Mouse (Mus musculus) embryo, embryonic 11 days (tissue): ENCODE measurements around the gene Arl4a.

Source experiments
- DNase-seq: peaks from one replicate; pipeline ENCODE4 v3.0.0-alpha.2; 2015

Gene Arl4a

DNA sequence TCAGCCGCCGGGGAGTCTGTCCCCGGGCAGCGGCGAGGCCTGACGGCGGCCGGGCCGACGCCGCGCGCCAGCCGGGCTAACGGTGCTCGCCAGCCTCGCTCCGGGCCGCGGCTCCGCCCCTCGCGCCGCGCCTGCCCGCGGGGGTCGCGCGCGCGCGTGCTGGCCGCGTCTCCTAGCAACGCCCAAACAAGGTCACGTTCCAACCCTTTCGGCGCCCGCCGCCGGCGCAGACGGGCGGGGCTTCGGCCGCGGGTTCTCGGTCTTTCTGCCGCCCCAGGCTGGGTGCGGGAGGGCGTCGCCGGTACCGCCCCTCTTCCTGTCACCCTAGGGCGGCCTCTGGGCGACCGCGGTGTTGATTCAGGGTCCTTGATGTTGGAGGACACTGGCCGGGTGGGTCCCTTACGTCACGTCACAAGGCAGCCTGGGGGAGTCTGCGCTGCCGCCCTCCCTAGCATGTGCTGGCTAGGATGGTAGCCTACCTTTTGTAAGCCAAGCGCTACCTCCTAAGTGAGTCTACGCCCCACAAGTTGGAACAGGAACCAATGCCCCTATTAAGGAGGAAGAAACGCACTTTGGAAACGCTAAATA is at the start of gene Arl4a:
Gene Arl4a, minus strand, starts transcription at position 150 of the 588 bp plus-strand sequence.
- DNase-seq, result peak; percentile 93

DNA sequence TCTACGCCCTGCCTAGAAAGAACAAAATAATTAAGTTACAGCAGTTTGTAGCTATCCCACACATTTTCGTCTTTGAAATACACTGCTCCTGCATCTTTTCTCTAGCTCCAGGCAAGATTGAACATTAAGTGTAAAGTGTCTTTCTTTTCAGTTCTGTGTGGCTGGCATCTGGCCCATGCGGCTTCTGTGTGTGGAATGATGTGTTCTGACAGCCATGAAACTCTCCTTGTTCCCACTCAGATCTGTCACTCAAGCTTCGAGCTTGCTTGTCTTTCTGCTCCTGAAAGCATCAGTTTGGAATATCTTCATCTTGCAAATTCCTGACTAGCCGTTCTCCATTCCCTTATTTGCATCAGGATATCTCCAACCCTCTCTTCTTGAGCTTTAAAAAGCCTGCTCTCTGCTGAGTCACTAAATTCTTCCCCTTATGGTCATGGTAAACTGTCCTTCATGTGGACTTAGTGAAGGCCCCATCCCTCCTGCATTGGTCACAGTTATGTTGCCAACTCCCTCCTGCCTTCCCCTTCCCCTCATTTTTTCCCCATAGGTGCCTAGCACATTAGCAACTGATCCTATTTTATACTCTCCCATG is 48.0 kb upstream of the Arl4a start:
- no peak for DNase-seq

DNA sequence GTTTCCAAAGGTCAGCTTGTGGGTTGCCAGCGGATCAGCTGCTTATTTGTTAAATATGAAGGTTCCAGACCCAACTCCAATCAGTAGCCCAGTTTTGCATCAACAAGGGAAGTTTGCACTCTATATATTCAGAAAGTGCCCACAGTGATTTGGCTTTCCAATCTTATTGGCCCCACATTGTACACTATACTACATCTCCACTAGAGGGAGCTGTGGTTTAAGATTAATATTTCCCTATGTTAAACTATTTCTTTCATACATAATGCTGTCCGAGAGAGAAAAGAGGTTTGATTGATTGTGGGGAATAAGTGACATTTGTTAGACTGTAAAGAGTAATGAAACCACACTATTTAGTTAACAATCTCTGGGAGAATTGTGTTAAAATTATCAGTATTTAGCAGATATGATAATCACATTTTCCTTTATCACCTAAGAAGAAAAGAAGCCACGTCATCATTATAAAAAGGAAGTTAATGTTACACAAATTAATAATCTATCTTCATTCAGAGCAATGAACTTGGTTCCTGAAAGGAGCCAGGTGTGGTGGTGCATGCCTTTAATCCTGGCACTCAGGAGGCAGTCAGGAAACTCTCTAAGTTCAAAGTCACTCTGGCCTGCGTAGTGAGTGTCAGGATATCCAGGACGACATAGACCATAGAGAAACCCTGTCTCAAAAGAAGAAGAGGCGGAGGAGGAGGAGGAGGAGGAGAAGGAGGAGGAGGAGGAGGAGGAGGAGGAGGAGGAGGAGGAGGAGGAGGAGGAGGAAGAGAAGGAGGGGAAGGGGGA is 44.8 kb upstream of the Arl4a start:
- DNase-seq, result peak; percentile 62

DNA sequence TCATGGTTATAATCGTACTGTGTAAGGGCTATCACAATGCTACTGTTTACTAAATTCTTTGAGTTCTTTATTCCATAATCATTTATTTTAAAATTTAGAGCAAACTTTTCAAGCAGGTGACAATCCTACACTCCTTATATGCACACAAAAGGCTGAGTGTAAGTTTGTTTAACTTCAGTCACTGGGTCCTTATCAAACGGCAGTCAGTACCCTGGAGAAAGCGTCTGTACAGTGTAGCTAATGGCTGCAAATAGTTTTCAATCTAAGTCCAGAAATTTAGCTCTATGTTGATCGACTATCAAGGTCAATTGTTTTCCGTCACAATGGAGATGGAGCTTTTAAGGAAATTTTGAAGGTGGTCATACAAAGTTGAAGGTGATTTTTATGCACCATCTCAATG is 44.2 kb upstream of the Arl4a start:
- DNase-seq, result no peak

DNA sequence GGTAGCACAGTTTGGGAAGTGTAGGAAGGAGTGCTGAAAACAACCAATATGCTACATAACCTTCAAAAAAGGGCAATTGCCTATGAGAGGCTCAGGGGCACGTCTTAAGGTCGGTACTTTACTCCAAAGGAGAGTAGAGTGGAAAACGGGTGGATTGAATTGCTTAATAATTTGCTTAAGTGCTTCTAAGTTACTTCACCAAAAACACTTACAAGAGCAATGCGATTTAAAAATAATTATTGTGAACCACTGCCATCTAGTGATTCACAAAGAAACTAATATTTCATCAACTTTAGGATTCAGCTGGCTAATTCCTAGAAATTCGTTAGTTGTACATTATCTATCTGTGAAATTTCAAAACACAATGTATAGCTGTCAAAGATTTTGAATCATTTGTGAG is 35.8 kb upstream of the Arl4a start:
- DNase-seq, result no peak

DNA sequence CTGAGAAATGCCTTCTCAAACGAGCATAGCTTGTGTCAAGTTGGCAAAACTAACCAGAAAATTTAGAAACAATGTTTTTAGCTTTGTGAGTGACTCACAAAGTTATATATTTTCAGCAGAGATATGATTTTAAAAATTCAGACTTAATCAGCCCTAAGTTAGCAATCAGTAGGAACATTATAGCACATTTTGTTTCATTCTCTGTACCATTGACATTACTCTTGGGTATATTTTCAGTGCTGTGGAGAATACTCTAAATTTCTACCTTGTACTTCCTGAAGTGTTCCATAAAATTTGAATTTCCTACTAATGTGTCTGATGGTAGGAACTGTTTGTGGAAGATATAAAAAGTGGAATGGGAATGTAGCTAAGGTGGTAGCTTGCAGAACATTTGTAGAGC is 9.2 kb upstream of the Arl4a start:
- no peak for DNase-seq

DNA sequence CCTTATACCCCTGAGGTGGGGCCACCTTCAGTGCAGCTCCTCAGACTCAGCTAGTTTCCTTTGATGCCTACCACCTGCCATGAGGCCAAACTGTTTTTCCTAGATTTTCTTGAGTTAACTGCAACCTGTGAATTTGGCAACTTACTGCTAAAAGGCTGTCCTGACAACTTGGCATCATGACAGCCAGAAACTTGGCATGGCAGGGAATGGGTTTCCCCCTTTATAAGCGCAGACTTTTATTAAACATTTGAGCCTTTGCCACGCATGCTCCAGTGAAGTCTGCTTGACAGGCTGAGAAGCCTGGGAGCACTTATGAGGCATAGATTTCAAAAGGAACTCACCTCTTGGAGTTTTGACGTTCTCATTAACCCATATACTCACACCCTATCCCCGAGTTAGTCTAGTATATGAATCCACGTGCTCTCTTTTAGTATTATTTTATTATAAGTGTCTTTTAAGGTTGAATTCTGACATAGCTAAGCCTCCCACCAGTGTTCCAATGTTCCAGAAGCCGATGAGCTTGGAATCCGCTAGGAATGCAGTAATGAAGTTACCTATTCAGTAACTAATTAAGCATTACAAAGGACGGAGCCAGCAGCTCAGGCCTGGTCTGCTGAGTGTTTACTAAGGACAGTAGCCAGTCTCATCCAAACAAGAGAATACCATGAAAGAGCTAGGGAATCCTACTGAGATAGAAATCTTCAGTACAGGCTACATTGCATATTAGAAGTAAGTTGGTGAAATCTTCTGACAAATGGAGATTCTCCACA is 6.2 kb upstream of the Arl4a start:
- DNase-seq, result no peak

DNA sequence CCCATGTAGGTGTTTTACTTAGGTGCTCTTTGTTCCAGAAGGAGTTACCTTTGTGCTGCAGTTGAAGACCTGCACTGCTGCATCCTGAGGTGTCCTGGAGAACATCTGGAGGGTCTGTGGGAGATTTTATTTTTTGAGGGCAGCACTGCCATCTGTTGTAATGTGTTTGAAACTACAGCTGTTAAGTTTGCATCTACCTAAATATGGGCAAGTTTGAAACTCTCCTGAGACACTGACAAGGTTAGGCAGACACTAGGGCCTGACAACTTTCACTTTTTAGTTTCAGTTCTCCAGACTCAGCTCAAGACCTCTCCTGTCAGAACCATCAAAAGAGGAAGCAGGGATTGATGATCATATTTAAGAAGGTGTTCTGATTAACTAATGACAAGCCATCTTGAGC is 2.2 kb upstream of the Arl4a start:
- peak; percentile 68 for DNase-seq

DNA sequence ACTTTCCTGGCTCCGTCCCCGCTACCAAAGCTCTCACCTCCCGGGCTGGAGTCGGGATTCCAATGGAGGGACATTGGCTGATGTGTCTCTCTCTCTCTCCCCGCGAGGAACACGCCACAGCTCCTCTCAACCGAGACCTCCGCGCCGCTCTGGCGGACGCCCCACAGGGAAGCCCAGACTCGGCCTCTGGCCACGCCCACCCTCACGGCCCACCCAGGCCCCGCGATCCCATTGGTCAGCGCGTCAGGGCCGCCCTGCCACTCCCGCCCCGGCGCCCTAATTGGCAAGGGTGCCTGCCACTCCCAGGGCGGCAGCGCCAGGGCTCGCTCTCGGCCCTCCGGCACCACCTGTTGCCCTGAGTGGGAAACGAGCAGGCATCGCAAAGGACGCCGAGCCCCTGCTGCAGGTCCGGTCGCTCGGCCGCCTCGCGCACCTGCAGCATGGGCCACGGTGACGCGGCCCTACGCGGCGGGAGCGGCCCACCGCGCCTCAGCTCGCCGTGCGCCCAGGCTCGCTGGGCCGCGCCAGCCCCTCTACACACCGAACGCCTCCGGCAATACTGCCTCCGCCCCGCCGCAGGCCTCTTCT is 505 bp downstream of the Arl4a start:
- DNase-seq, result peak; percentile 99

DNA sequence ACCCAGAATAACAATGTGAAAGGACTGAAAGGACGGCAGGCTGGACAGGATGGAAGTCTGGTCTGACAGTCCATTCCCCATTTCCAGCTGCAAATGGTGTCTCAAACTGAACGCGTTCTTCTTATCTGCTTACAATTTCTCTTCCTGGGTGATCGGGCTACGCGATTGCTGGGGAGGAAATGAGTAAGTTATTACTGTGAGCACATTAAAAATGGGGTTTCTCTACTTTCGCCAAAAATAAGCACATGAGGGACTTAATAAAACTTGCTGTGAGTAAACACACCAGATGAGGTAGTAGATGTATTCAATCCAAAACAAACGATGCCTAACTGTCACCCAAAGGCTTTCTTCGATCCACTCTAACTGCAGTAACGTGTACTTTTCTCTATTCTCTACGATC is 1.2 kb downstream of the Arl4a start:
- peak; percentile 34 for DNase-seq

DNA sequence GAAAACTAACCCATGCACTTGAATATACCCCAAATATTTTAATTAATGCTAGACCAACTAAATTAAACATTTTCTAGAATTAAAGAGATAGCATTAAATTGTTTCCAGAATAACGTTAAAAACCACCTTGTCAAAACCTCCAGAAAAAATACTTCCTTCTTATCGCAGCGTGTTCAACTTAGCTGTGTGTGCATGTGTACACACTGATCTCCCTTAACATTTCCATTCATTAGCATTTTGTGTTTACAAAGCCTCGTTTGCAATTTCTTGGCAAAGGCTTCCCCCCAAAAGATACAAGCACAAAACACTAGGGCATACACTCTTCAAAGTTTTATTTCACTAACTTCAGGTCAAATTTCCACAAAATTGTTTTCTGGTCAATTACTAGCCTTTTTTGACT is 2.3 kb downstream of the Arl4a start:
- DNase-seq, result no peak

DNA sequence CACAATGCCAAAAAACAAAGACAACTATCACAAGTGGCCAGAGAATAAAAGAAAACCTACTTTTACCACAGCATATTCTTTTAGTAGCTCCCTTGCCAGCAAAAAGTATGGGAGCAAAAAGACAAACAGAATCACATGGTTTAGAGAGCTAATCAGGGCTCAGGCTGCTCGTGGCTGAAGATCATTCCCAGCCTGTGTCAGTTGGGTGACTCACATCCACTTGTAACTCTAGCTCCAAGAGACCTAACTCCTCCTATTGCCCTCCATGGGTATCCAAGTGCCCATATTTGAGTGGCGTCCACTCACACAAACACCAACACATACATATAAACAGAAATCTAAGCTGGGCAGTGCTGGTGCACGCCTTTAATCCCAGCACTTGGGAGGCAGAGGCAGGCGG is 8.6 kb downstream of the Arl4a start:
- DNase-seq, result no peak

DNA sequence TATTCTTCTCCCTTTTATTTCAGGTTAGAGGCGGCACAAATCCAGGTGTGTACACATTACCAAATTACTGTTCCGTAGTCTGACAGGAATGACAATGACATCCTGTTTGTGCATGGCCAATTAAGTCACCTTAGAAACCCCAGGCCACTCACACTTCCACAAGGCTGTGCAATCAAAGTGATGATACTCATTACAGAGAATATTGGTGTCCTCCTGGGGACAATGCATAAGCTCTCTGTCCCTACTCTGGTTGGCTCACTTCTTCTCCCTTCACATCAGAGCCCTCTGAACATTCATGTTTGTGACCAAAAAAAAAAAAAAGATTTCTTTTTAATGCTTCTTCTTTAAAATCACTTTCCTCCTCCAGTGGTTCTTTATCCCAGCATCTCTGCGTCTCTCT is 10.0 kb downstream of the Arl4a start:
- no peak for DNase-seq

DNA sequence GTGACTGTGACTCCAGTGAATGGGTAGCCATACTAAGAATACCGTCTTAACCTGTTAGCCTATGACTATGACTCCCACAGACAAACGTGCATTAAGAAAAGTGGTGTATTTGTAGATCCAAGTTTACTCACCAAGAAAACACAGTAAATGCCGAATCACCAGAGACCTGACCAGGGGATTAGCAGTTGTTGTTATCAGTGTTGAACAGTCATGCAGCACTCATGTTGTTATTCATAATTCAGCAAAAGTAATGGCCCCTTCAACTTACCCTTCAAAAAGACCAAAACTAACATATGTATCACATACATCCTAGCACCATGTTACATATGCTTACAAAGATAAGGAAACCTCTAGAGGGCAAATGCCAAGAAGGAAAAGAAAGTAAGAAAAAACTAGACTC is 10.4 kb downstream of the Arl4a start:
- no peak for DNase-seq

DNA sequence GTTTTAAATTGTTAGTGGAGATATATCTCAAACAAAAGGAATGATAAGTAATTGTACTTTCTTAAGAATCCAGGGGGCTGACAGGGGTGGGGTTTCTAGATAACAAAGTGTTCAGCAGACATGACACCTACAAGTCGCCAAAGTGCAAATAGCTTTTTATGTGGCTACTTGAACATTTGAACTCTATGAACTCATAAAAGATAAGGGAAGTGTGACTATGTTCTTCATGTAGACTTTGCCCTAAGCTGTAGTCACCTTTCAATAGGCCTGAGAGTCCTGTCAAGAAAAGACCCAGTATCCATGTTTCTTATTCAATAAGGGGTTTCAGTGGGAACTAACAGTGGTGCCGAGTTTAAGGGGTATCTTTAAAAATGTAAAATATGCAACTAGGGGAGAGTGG is 13.9 kb downstream of the Arl4a start:
- DNase-seq, result no peak

DNA sequence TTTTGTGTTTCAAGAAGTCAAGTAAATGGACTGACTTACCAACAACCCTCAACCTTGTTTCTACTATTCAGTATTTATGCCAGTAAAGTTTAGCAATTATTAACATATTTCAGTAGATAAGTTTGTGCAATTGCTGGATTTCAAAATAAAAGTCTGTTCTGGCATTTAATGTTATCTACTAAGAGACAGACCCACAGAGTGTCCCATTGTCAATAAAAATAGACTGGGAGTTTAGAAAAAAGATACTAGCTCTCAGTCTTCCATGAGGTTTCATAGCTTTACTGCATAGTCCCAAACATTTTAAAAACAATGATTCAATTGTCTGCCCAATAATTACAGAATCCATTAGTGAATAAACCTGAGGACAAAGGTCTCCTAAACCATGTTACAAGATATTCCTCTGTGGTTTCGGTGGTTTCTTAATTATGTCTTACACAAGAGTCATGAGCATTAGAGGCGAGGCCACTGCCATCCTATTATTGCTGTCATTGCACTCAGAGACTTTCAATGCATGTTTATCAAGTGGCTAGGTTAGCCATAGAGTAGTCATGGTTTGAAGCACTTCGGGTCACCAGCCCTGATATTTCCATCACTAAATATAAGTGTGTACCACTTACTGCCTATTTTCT is 14.7 kb downstream of the Arl4a start:
- DNase-seq, result no peak

DNA sequence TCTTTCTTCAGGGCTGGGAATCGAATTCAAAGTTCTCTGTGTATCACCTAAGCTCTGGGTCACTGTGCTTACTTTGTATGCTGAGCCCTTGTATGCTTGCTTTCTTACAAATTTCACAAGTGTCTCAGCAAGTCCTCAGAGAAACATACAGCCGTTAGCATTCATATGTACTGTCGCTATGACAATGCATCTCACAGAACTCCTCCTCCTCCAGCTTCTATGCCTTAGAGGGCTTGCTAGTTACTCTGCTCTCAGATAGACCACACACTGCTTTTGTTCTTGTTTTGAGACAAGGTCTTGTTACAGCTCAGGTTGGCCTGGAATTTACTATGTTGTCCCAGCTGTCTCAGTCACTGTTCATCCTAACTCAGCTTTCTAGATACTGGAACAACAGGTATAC is 15.5 kb downstream of the Arl4a start:
- DNase-seq, result no peak

DNA sequence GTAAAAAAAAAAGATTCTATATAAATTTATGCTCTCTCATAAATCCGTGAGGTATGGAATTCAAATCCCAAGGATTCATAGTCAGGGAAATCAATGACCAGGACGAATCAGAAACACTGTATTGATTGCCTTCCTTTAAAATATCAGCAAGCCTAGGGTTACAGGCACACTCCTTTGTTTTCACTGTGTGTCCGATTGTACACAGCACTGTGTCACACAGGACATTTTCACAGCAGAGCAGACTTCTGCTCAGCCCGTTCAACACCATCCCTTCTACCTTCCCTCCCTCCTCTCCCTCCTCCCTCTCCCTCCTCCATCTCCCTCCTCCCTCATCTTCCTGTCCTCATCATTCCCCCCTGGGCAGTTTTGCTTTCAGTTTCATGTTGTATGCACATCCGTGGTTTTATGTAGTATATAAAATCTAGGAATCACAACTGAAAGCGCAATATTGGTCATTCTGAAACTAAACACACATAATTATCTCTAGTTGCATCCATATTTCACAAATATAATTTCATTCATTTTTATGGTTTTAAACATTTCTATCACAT is 19.8 kb downstream of the Arl4a start:
- DNase-seq, result no peak

DNA sequence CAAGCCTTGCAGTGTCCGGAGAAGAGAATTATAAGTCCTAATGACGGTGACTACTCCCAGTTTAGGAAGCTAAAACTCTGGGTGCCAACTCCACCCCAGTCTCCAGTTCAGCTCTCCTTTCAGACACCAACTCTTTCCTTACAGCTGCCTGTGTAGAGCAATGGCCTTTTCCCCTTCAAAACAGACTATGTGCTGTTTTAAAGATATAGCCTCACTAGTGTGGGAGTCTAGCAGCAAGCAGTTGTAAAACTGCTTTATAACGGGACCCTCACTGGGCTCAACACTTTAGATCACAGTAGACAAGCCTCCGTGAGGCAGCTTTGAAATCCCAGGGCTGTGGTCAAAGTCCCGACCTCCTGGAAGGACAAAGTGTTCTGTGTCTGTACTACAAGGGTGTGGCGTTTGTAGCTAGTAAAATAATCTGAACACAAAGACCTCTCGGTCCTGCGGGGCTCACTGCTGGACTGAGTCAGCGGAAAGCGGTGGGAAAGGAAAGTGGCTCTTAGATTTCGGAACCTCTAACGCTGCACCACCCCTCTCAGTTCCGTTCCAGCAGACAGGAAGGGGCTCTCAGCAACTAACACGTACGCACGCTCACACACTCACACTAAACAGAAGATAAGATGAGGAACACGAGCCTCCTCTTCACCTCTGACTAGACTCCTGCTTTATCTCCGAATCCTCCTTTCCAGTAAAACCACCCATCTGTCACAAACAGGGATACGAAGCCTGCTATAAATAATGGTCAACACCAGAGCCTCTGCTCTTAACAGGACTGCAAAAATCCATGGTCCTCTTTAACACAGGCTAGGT is 21.0 kb downstream of the Arl4a start:
- DNase-seq, result peak; percentile 59

DNA sequence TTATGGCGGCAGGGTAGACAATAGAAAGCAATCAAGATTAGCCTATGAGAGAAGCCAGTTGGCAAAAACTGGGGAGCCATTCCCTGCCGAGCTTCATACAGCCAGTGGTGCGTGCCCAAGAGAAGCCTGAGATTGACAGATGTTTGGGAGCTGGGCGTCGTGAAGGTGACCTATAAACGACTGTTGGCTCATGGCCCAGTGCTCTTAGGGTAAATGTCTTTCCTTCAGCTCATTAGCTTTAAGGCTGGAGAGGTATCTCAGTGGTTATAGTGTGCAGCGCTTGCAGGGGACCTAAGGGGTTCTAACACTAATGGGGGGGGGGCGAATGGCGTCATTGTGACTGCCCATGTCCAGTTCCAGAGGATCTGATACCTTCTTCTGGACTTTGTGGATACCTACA is 21.8 kb downstream of the Arl4a start:
- DNase-seq, result no peak

DNA sequence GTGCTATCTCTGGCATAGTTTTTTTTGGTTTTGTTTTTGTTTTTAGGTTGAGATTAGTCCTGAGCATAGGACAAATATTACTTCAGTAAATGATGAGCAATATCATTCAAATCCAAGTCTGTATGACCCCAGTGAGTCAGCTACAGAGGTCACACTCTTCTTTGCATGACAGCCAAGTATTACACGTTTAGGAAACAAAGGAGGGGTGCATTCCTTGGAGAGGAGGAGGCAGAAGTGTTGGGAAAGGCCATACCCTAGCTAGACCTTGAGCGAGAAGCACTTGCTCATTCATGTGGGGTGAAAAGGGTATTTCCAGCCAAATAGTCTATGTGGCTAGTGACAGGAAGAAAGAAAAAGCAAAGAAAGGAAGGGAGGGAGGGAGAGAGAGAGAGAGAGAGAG is 28.0 kb downstream of the Arl4a start:
- no peak for DNase-seq

DNA sequence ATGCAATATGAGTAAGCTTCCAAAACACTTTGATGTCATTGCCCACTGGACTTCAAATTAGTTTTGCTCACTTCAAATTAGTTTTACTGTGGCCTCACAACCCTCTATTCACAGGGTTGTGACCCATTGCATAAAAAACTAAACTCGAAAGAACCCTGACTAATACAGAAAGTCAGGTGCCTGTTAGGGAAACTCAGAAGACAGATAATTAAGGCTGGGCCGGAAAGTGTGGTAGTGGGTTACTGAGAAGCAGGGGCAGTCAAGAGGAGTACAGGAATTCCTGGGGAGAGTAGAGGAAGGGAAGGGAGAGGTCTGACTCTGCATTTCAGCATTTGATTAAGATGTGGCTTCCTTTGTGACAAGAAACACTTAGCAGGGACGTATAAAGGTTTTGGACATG is 29.4 kb downstream of the Arl4a start:
- DNase-seq, result no peak
